Mouse (Mus musculus) intestine, embryonic 14.5 days (tissue): ENCODE results near the gene CN725425. TPM values are rescaled to one million over a fixed set of nuclear protein-coding genes. Genes with fewer than 3 reads are reported as not detected.

ENCODE experiments used
- ATAC-seq: fragments of 200-750 bp; cut with Nextera tagmentation; replicated peaks from 2 replicates; pipeline ENCODE4 v1.8.0; 2017; ENCODE audit warnings: low read depth, moderate number of reproducible peaks, moderate TSS enrichment, moderate library complexity; ENCODE audit not compliant: low FRiP score, low TSS enrichment
- DNase-seq: peaks from one replicate; pipeline ENCODE4 v3.0.0-alpha.2; 2018; ENCODE audit warnings: low spot score
- H3K27ac ChIP-seq: fragments of 300-500 bp; sonication (generic); 2 replicates; pipeline ENCODE4 v1.5.1; 2014; ENCODE audit warnings: low read depth, mild to moderate bottlenecking, control low read depth
- H3K27me3 ChIP-seq: fragments of 300-500 bp; sonication (generic); replicated peaks from 2 replicates; pipeline ENCODE4 v1.6.1; 2014; ENCODE audit warnings: low read length, control low read depth; ENCODE audit not compliant: control insufficient read depth, insufficient read depth
- H3K36me3 ChIP-seq: fragments of 300-500 bp; sonication (generic); 2 replicates; pipeline ENCODE4 v1.6.1; 2014; ENCODE audit warnings: low read length, control low read depth; ENCODE audit not compliant: control insufficient read depth, insufficient read depth
- H3K4me1 ChIP-seq: fragments of 300-500 bp; sonication (generic); replicated peaks from 2 replicates; pipeline ENCODE4 v1.6.1; 2014; ENCODE audit warnings: low read length, control low read depth, mixed read lengths; ENCODE audit not compliant: control insufficient read depth, insufficient read depth
- H3K4me2 ChIP-seq: fragments of 300-500 bp; sonication (generic); 2 replicates; pipeline ENCODE4 v1.6.1; 2014; ENCODE audit warnings: low read length
- H3K4me3 ChIP-seq: fragments of 300-500 bp; sonication (generic); 2 replicates; pipeline ENCODE4 v1.5.1; 2014; ENCODE audit warnings: low read depth, low read length, control low read depth, mixed read lengths
- H3K9ac ChIP-seq: fragments of 300-500 bp; sonication (generic); 2 replicates; pipeline ENCODE4 v1.6.1; 2014; ENCODE audit warnings: mild to moderate bottlenecking, low read length
- H3K9me3 ChIP-seq: fragments of 300-500 bp; sonication (generic); 2 replicates; pipeline ENCODE4 v1.6.1; 2016; ENCODE audit warnings: low read length, control low read depth; ENCODE audit not compliant: control insufficient read depth
- WGBS: fragments of 180-500 bp; shearing (Covaris S2); extraction: QIAGEN DNeasy Blood & Tissue Kit; methylation state at CpG from one replicate; pipeline ENCODE4 v1.1.7; 2014; 5-methylcytosine and 5-hydroxymethylcytosine counted together
- polyA plus RNA-seq: library from polyadenylated mRNA; unstranded; fragments of >200 nt; fragmentation: Nextera tagmentation; extraction: Ambion mirVana; gene quantifications from 2 replicates; pipeline ENCODE4 v1.2.1, GENCODE M21; 2014

Gene CN725425
- 0.12 TPM in 1 of 2 replicates, not detected in the other for polyA plus RNA-seq

DNA sequence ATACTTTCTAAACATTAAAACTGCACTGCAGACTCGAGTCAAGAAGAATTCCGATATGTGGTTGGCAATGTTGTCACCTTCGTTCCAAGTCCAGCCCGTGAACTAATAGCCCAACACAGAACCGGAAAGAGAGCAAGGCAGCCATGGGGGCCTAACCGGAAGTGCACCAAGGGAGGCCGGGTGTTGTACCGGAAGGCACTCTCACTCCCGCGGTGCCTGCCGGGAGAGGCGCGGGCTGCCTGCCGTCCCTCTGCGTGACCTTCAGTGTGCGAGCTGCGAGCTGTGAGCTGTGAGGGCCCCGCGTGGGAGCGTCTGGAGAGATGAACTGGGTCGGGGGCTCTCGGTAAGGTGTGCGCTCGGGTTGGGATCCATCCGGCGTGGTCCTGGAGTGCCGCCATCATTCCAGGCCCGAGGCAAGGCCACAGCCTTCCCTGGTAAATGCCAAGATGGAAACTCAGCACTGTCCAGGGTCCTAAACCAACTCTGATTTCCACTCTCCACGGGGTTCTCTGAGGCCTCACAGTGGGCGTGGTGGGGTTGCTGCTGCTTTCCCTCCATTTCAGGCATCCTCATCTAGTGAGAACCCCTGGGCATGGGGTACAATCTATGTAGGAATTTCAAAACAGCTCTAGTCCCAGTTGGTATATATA lies at the start of gene CN725425:
CN725425 (plus strand) TSS at position 239 of the 650 bp plus-strand sequence.
- H3K9me3 ChIP-seq = no peaks in the 10 kb centered on the region
- no peaks in the 10 kb centered on the region for H3K27me3 ChIP-seq
- WGBS = 93% methylated on average over 30 of the region's 30 CpGs
- H3K9ac ChIP-seq = no peak within 1 kb of the TSS
- H3K4me1 ChIP-seq = no peaks in the 10 kb centered on the region
- no peak within 1 kb of the TSS for H3K4me2 ChIP-seq
- no peak within 1 kb of the TSS for H3K4me3 ChIP-seq
- ATAC-seq = no peak
- no peak within 1 kb of the TSS for H3K27ac ChIP-seq
- no peaks in the 10 kb centered on the region for H3K36me3 ChIP-seq
- no peak for DNase-seq

DNA sequence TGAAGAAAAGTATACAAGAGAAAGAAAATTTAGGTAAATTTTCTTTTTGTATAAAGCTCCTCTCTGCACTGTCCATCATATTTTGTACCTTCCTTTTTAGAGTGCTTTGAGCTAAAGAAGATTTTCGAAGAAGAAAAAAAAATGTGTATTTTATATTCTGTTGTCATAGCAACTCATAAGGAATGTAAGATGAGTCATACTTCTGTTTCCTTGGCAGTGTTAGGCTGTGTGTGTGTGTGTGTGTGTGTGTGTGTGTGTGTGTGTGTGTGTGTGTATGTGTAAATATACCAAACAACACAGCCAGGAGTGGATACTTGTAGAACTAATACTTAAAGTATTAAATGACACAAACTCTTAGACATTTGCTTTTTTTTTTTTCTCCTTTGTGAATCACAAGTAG lies 46.7 kb upstream of the CN725425 start:
- Histone ChIP-seq H3K4me2 (no peak overlapping the region), H3K27me3 (no peaks in the 10 kb centered on the region), H3K4me3 (no peak overlapping the region), H3K27ac (no peak overlapping the region), H3K9ac (no peak overlapping the region), H3K9me3 (no peaks in the 10 kb centered on the region), H3K4me1 (no peaks in the 10 kb centered on the region), H3K36me3 (no peaks in the 10 kb centered on the region)
- no peak for DNase-seq
- 50% methylated on average over 1 of the region's 1 CpGs for WGBS
- ATAC-seq = 0 out of 2 replicates have a peak, but pooled peaks have one; percentile 40

GRCm38 (mm10) chr15:91153311-91153710 lies 46.0 kb upstream of the CN725425 start:
- Histone ChIP-seq H3K4me3 (no peak overlapping the region), H3K4me2 (no peak overlapping the region), H3K9ac (no peak overlapping the region), H3K27ac (no peak overlapping the region), H3K36me3 (no peaks in the 10 kb centered on the region), H3K4me1 (no peaks in the 10 kb centered on the region), H3K9me3 (no peaks in the 10 kb centered on the region), H3K27me3 (no peaks in the 10 kb centered on the region)
- no peak for DNase-seq
- 84% methylated on average over 3 of the region's 3 CpGs for WGBS
- no peak for ATAC-seq

GRCm38 (mm10) chr15:91161153-91161552 lies 38.1 kb upstream of the CN725425 start:
- no peak for ATAC-seq
- Histone ChIP-seq H3K9me3 (no peaks in the 10 kb centered on the region), H3K4me1 (no peaks in the 10 kb centered on the region), H3K27ac (no peak overlapping the region), H3K9ac (no peak overlapping the region), H3K4me2 (no peak overlapping the region), H3K36me3 (no peaks in the 10 kb centered on the region), H3K4me3 (no peak overlapping the region), H3K27me3 (no peaks in the 10 kb centered on the region)
- WGBS = 87% methylated on average over 5 of the region's 5 CpGs
- DNase-seq = no peak

- 84% methylated on average over 2 of the region's 2 CpGs for WGBS
- DNase-seq = no peak
These were observed 35.8 kb upstream of the CN725425 start for GRCm38 (mm10) chr15:91163454-91163853.

DNA sequence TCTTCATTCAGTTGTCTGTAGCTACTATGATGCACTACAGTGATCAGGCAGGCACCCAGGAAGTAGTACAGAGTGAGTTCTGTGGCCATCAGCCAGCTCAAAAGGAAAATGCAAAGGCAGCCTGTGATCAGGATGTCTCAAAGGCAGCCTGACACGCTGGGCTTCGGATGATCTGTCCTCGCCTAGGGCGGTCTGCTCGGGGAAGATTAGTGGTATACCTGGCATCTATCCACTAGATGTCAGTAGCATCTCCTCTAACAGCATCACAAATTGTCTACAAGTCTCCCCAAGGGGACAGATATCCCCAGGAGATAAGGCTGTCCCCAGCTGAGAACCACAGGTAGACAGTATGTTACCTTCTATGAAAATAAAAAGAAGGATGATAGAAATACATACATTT lies 34.3 kb upstream of the CN725425 start:
- Histone ChIP-seq H3K36me3 (no peaks in the 10 kb centered on the region), H3K4me1 (no peaks in the 10 kb centered on the region), H3K4me2 (no peak overlapping the region), H3K4me3 (no peak overlapping the region), H3K9ac (no peak overlapping the region), H3K27me3 (no peaks in the 10 kb centered on the region), H3K27ac (no peak overlapping the region), H3K9me3 (no peaks in the 10 kb centered on the region)
- DNase-seq (peak; percentile 53), ATAC-seq (no peak)
- 8% methylated on average over 5 of the region's 5 CpGs for WGBS

More at GRCm38 (mm10) chr15:91163454-91163853, 35.8 kb upstream of the CN725425 start:
- H3K4me1 ChIP-seq = no peaks in the 10 kb centered on the region
- no peaks in the 10 kb centered on the region for H3K27me3 ChIP-seq
- ATAC-seq = no peak
- no peaks in the 10 kb centered on the region for H3K36me3 ChIP-seq
- no peak overlapping the region for H3K27ac ChIP-seq
- no peak overlapping the region for H3K9ac ChIP-seq
- no peaks in the 10 kb centered on the region for H3K9me3 ChIP-seq
- no peak overlapping the region for H3K4me3 ChIP-seq
- no peak overlapping the region for H3K4me2 ChIP-seq

GRCm38 (mm10) chr15:91167850-91168562 lies 31.3 kb upstream of the CN725425 start:
- Histone ChIP-seq H3K9ac (no peak overlapping the region), H3K4me3 (no peak overlapping the region), H3K4me1 (no peaks in the 10 kb centered on the region), H3K27ac (no peak overlapping the region), H3K27me3 (no peaks in the 10 kb centered on the region), H3K9me3 (no peaks in the 10 kb centered on the region), H3K36me3 (no peaks in the 10 kb centered on the region), H3K4me2 (no peak overlapping the region)
- no peak for ATAC-seq
- no peak for DNase-seq
- 85% methylated on average over 13 of the region's 13 CpGs for WGBS

DNA sequence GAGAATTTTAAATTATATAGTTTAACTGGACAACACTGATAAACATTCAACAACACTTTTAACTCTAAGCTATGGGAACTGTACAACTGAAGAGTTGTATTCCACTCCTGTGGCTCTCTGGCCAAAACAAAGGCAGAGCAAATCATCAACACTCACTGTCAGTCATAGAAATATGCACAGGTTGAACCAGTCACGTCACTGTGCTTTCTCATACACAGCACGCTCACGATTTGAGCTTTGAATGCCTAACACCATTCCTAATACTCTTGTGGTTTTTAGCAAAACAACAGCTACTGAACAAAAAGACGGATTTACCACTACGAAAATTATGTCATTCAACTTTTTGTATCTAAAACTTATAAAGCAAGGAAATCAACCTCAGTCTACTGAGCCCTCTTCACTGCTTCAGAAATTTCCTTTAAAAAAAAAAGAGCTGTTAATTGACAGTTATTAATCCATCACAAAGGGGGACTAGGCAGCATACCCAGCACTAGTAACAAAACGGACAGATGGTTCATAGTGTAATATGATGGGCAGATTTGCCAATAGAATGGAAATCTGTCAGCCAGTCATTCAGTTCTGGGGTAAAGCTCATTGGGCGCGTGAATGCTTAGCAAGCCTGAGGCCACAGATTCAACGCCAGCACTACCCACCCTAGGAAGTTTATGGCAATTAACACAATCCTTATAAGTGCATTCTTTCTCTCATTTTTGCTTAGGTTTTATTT lies 28.5 kb upstream of the CN725425 start:
- no peak overlapping the region for H3K9ac ChIP-seq
- H3K36me3 ChIP-seq = no peaks in the 10 kb centered on the region
- no peaks in the 10 kb centered on the region for H3K4me1 ChIP-seq
- WGBS = 84% methylated on average over 9 of the region's 9 CpGs
- no peaks in the 10 kb centered on the region for H3K27me3 ChIP-seq
- no peak for DNase-seq
- H3K27ac ChIP-seq = no peak overlapping the region
- ATAC-seq = no peak
- H3K4me3 ChIP-seq = no peak overlapping the region
- no peaks in the 10 kb centered on the region for H3K9me3 ChIP-seq
- no peak overlapping the region for H3K4me2 ChIP-seq
